Mouse (Mus musculus) liver, adult 2 months (tissue): ENCODE measurements around the gene Pgm5.

Experiments used
- CTCF ChIP-seq: fragments of 200-500 bp; IDR thresholded peaks from 2 replicates; pipeline ENCODE4 v1.5.1; 2011; ENCODE audit warnings: low read depth, low read length, control low read depth
- POLR2A ChIP-seq: fragments of 200-500 bp; IDR thresholded peaks from 2 replicates; pipeline ENCODE4 v1.6.1; 2011; ENCODE audit warnings: low read length, control low read depth; ENCODE audit not compliant: insufficient read depth; ENCODE audit errors: extremely low read depth

DNA sequence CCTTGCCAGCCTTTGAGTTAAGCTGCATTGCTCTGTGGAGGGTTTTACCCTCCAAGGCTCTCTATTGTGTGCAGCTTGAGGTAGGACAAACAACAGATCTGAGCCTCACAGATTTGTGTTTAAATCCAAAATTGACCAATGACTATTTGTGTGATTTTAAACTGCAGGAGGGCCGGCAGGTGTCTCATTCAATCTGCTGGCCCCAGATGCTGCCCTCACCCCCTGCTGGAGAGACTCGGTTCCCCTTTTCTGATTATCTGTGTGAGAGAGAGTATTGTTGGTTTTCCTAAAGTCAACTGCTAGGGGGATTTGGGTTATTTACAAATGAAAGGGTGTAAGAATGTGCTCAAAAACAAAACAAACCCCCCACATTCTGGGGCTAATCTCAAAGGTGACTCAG, 40.6 kb upstream of the Pgm5 start:
- TF ChIP-seq POLR2A (no peak), CTCF (no peak)
